Mouse (Mus musculus): Measurements from ENCODE around the gene Tomm40. TPM values are rescaled to one million over a fixed set of nuclear protein-coding genes. Genes with fewer than 3 reads are reported as not detected.

Gene Tomm40
- polyA plus RNA-seq, 1 experiment = 12.7 TPM

- H3K4me1 ChIP-seq (ENCODE audit: control insufficient read depth) = peaks cover 56% of the 10 kb centered on the region
- H3K9me3 ChIP-seq (ENCODE audit: control insufficient read depth, low read length) = no peaks in the 10 kb centered on the region; the same call in 1 of the 2 replicates
- H3K4me3 ChIP-seq (replicated peaks) = peak overlapping the region; percentile 69
- H3K27me3 ChIP-seq (ENCODE audit: control insufficient read depth) = peaks cover 10% of the 10 kb centered on the region
- no peaks in the 10 kb centered on the region; the same call in 1 of the 2 replicates for H3K36me3 ChIP-seq (ENCODE audit: control insufficient read depth)
- TF ChIP-seq GATA1 (IDR thresholded peaks at IDR 0.05; ENCODE audit: low read length) (no peak), TAL1 (IDR thresholded peaks at IDR 0.05; ENCODE audit: low read length) (no peak)
Measured at GRCm38 (mm10) chr7:19747420-19748218, 32.4 kb upstream of the Tomm40 start.

- H3K36me3 ChIP-seq (ENCODE audit: control insufficient read depth) = no peaks in the 10 kb centered on the region; the same call in 1 of the 2 replicates
- peaks cover 10% of the 10 kb centered on the region for H3K27me3 ChIP-seq (ENCODE audit: control insufficient read depth)
- H3K4me3 ChIP-seq (replicated peaks) = no peak overlapping the region
- no peaks in the 10 kb centered on the region; the same call in 1 of the 2 replicates for H3K9me3 ChIP-seq (ENCODE audit: control insufficient read depth, low read length)
- TF ChIP-seq GATA1 (IDR thresholded peaks at IDR 0.05; ENCODE audit: low read length) (no peak), TAL1 (IDR thresholded peaks at IDR 0.05; ENCODE audit: low read length) (no peak)
- peaks cover 61% of the 10 kb centered on the region for H3K4me1 ChIP-seq (ENCODE audit: control insufficient read depth)
Measured at GRCm38 (mm10) chr7:19746426-19747201, 31.4 kb upstream of the Tomm40 start.

GRCm38 (mm10) chr7:19745971-19746370 is 30.7 kb upstream of the Tomm40 start:
- no peaks in the 10 kb centered on the region; the same call in 1 of the 2 replicates for H3K36me3 ChIP-seq (ENCODE audit: control insufficient read depth)

GRCm38 (mm10) chr7:19744590-19745385 is 29.6 kb upstream of the Tomm40 start:
- Histone ChIP-seq H3K4me3 (replicated peaks) (no peak overlapping the region), H3K9me3 (ENCODE audit: control insufficient read depth, low read length) (no peaks in the 10 kb centered on the region; the same call in 1 of the 2 replicates), H3K4me1 (ENCODE audit: control insufficient read depth) (peaks cover 60% of the 10 kb centered on the region), H3K36me3 (ENCODE audit: control insufficient read depth) (no peaks in the 10 kb centered on the region; the same call in 1 of the 2 replicates), H3K27me3 (ENCODE audit: control insufficient read depth) (peaks cover 10% of the 10 kb centered on the region)
- TF ChIP-seq TAL1 (IDR thresholded peaks at IDR 0.05; ENCODE audit: low read length) = no peak
- TF ChIP-seq GATA1 (IDR thresholded peaks at IDR 0.05; ENCODE audit: low read length) = no peak

More at GRCm38 (mm10) chr7:19745971-19746370, 30.7 kb upstream of the Tomm40 start:
- H3K9me3 ChIP-seq (ENCODE audit: control insufficient read depth, low read length) = no peaks in the 10 kb centered on the region; the same call in 1 of the 2 replicates
- no peak for TF ChIP-seq TAL1 (IDR thresholded peaks at IDR 0.05; ENCODE audit: low read length)
- no peak for TF ChIP-seq GATA1 (IDR thresholded peaks at IDR 0.05; ENCODE audit: low read length)
- peaks cover 66% of the 10 kb centered on the region for H3K4me1 ChIP-seq (ENCODE audit: control insufficient read depth)
- H3K4me3 ChIP-seq (replicated peaks) = no peak overlapping the region
- H3K27me3 ChIP-seq (ENCODE audit: control insufficient read depth) = peaks cover 10% of the 10 kb centered on the region

GRCm38 (mm10) chr7:19743791-19744190 is 28.6 kb upstream of the Tomm40 start:
- Histone ChIP-seq H3K4me1 (ENCODE audit: control insufficient read depth) (peaks cover 54% of the 10 kb centered on the region), H3K36me3 (ENCODE audit: control insufficient read depth) (no peaks in the 10 kb centered on the region; the same call in 1 of the 2 replicates)

GRCm38 (mm10) chr7:19742468-19742867 is 27.2 kb upstream of the Tomm40 start:
- H3K36me3 ChIP-seq (ENCODE audit: control insufficient read depth) = peaks cover 4% of the 10 kb centered on the region; the same call in 1 of the 2 replicates
- H3K4me1 ChIP-seq (ENCODE audit: control insufficient read depth) = peaks cover 49% of the 10 kb centered on the region
- TF ChIP-seq TAL1 (IDR thresholded peaks at IDR 0.05; ENCODE audit: low read length) (no peak), GATA1 (IDR thresholded peaks at IDR 0.05; ENCODE audit: low read length) (no peak)
- H3K4me3 ChIP-seq (replicated peaks) = no peak overlapping the region
- peaks cover 2% of the 10 kb centered on the region; the same call in 1 of the 2 replicates for H3K27me3 ChIP-seq (ENCODE audit: control insufficient read depth)
- H3K9me3 ChIP-seq (ENCODE audit: control insufficient read depth, low read length) = no peaks in the 10 kb centered on the region

More at GRCm38 (mm10) chr7:19743791-19744190, 28.6 kb upstream of the Tomm40 start:
- no peaks in the 10 kb centered on the region for H3K9me3 ChIP-seq (ENCODE audit: control insufficient read depth, low read length)
- H3K4me3 ChIP-seq (replicated peaks) = no peak overlapping the region
- H3K27me3 ChIP-seq (ENCODE audit: control insufficient read depth) = peaks cover 7% of the 10 kb centered on the region
- no peak for TF ChIP-seq GATA1 (IDR thresholded peaks at IDR 0.05; ENCODE audit: low read length)
- no peak for TF ChIP-seq TAL1 (IDR thresholded peaks at IDR 0.05; ENCODE audit: low read length)

GRCm38 (mm10) chr7:19741329-19742031 is 26.2 kb upstream of the Tomm40 start:
- Histone ChIP-seq H3K36me3 (ENCODE audit: control insufficient read depth) (peaks cover 4% of the 10 kb centered on the region; the same call in 1 of the 2 replicates), H3K9me3 (ENCODE audit: control insufficient read depth, low read length) (no peaks in the 10 kb centered on the region), H3K4me1 (ENCODE audit: control insufficient read depth) (peaks cover 49% of the 10 kb centered on the region), H3K4me3 (replicated peaks) (no peak overlapping the region), H3K27me3 (ENCODE audit: control insufficient read depth) (no peaks in the 10 kb centered on the region)
- TF ChIP-seq GATA1 (IDR thresholded peaks at IDR 0.05; ENCODE audit: low read length) (no peak), TAL1 (IDR thresholded peaks at IDR 0.05; ENCODE audit: low read length) (no peak)

- Histone ChIP-seq H3K27me3 (ENCODE audit: control insufficient read depth) (no peaks in the 10 kb centered on the region), H3K4me1 (ENCODE audit: control insufficient read depth) (peaks cover 57% of the 10 kb centered on the region), H3K9me3 (ENCODE audit: control insufficient read depth, low read length) (no peaks in the 10 kb centered on the region), H3K4me3 (replicated peaks) (no peak overlapping the region), H3K36me3 (ENCODE audit: control insufficient read depth) (peaks cover 4% of the 10 kb centered on the region; the same call in 1 of the 2 replicates)
- no peak for TF ChIP-seq GATA1 (IDR thresholded peaks at IDR 0.05; ENCODE audit: low read length)
- no peak for TF ChIP-seq TAL1 (IDR thresholded peaks at IDR 0.05; ENCODE audit: low read length)
Measured at GRCm38 (mm10) chr7:19740269-19740668, 25.0 kb upstream of the Tomm40 start.

Measured in erythroblast, embryonic 14.5 days (primary cell).